Mouse (Mus musculus) liver, postnatal 0 days (tissue): ENCODE measurements around the gene Nwd1.

Experiments
- CTCF ChIP-seq: sonication (generic); IDR thresholded peaks from 2 replicates; pipeline ENCODE4 v1.5.1; 2016; ENCODE audit warnings: antibody characterized with exemption, low read depth
- EP300 ChIP-seq: IDR thresholded peaks from 2 replicates; pipeline ENCODE4 v1.6.1; 2016; ENCODE audit warnings: antibody characterized with exemption, low read depth, mild to moderate bottlenecking

GRCm38 (mm10) chr8:72756771-72757390 lies 110.4 kb downstream of the Nwd1 start:
- TF ChIP-seq EP300 (no peak), CTCF (no peak)
